Mouse (Mus musculus) right cerebral cortex, adult 18-20 months (tissue): ENCODE measurements around the gene Tle6.

Experiments used
- DNase-seq: peaks from one replicate; pipeline ENCODE4 v3.0.0; 2022; ENCODE audit warnings: mixed read lengths

The Tle6 gene

DNA sequence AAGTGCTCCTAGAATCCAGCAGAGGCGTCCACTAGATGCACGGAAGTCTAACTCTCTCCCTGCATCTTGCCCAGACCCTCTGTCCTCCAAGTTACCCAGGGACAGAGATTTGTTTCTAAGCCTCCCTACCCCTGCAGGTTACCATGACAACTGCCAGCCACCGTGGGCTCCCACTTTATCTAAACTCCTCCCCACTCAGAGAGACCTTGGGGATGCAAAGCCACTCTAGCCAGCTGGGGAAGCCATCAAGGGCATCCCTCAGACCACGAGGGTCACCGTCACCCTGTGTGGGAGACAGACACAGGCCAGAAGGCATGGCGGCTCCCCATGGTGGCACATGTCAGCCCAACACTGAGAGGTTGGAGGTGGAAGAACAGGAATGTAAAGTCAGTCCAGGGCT lies 17.5 kb downstream of the Tle6 start:
- DNase-seq: no peak

DNA sequence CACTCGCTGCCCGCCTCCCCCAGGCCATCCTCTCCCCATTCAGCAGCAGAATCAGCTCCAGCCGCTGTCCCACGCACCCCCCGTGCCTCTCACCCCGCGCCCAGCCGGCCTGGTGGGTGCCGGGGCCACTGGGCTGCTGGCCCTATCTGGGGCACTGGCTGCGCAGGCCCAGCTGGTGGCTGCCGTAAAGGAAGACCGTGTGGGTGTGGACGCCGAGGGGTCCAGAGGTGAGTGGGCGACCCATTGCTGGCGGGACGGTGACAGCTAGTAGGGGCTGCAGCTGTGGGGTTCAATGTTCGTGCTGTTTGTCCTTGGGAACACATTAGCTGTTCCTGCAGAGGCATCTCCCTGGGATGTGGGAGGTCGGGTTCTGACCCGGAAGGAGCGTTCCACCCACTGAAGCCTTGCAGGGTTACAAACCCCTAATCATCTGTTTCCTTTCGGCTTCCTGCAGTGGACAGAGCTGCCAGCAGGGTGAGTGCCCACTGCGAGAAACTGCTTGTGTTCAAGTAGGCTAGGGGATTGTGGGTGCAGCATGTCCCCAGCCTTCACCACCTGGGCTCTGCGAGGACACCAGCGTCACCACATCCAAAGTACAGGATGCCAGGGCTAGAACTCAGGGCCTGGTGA lies 20.3 kb downstream of the Tle6 start:
- DNase-seq: no peak

DNA sequence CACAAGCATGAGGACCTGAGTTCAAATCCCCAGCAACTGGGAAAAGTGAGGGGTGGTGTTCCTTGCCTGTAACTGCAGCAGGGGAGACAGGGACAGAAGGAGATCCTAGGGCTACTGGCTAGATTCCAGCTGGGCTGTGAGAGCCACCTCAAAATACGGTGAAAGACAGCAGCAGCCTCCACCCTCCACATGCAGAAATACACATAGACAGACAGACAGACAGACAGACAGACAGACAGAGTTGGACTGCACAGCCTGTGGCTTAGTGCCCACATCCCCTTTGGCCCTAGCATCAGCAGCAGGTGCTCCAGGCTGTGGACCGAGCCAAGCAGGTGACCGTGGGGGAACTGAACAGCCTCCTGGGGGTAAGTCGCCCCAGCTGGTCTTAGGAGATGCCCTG lies 20.9 kb downstream of the Tle6 start:
- DNase-seq: no peak

DNA sequence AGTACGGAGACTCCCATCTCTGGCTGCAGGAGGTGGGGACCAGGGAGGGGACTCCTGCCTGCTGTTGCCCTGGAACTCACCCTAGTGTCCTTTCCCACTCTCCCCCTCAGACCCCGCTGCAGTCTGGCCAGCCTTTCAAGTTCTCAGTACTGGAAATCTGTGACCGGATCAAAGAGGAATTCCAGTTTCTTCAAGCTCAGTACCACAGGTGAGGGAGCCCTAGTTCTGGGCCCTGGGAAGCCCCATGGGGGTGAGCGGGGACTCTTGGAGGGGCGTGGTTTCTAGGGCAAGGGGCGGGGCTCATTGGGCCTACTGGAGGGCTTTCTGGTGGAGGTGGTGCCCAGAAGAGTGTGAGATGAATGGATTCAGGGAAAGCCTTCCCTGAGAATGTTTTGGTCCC lies 25.2 kb downstream of the Tle6 start:
- no peak for DNase-seq

DNA sequence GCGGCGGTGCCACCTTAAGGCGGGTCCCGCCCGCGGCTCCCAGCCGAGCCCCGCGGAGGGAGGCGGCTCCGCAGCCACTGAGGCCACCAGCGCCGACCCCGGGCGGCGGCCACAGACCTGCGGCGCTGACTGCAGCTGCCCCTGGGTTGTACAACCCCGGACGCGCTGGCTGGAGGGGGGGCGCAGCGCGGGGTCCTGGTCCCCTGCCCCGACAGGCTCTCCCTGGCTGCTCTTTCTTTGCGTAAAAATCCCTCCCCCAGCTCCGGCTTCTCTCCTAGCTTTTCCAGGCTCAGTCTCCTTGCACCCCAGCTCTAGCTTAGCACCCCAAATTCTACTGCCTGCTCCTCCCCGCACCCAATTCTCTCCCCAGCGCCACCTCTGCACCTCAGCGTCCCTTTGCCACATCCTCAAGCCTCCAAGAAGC lies 25.7 kb downstream of the Tle6 start:
- peak; percentile 57 for DNase-seq

DNA sequence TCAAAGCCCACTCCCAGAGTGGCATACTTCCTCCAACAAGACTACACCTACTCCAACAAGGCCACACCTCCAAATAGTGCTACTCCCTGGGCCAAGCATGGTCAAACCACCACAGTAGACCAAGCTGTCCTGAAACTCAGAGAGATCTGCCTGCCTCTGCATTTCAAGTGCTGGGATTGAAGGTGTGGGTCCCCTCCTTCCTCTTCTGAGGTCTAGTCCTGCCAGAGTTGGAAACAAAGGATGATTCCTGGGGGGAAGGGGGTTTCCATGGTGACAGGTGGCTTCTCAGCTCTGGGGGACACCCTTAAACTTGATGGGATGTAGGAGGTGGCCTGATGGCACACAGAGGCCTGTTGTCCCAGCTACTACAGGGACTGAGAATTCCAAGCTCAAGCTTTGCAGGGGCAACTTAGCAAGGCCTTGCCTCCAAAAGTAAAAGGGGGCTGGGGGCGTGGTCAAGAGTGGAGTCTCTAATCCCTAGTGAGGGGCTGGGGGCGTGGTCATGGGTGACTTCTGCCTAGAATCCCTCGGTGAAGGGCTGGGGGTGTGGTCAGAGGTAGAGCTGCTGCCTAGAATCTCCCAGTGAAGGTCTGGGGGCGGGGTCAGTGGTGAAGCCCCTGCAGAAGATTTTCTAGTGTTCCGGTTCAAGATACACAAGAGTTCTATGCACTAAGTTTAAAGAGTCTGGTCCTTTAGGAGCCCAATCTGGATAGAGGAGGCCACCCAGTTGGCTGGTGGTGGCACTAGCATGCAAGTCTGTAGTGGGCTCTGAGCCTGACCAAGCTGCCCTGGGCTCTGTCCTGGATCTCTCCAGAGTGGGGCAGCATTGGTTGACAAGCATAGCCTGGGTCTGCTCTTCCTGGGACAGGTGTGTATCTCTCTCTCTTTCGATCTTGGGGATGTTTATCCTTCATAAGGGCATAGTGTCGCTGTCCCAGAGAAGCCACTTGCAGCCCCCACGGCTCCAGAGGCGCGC lies 26.5 kb downstream of the Tle6 start, which contains the start of gene Tle2:
Tle2 (plus strand) TSS at position 481 of the 976 bp plus-strand sequence.
- no peak for DNase-seq

DNA sequence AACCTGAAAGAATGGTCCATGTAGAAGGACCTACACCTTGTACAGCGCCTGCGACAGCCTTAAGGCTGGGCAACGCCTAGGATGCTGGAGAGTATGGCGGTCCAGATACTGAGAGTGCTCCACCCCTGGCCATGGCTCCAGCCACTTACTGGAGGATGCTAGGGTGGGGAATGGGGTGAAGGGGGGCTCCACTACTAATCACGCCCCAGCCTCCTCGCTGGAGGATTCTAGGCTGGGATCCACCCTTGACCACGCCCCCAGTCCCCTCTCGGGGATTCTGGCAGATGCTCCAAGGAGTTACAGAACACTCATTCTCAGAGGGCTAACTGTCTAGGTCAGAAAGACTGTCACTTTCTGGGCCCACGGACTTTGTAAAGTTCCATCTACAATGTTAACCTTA lies 27.9 kb downstream of the Tle6 start:
- no peak for DNase-seq

DNA sequence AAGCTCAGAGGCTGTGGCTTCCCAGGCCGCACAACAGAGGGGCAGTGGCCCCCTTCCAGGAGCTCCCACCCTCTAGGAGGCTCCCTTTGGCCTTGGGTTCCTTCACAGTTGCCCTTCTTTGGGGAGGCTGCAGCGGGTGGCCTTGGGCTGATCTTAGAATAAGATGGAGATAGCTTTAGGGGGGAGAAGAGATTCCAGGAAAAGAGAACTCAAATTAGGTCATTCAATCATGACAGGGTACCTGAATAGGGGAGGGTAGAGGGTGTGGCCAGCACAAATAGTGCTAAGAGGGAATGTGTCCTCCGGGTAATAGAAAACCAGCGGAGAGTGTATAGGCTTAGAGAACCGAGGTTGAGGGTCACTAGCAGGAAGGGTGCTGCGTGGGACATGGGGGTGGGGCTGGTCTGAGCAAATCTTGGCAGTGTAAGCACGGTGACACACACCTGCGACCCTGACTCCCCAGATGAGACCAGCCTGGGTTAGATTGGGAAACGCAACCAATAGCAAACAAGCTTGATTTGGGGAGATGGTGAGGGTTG lies 28.7 kb downstream of the Tle6 start:
- DNase-seq: no peak

DNA sequence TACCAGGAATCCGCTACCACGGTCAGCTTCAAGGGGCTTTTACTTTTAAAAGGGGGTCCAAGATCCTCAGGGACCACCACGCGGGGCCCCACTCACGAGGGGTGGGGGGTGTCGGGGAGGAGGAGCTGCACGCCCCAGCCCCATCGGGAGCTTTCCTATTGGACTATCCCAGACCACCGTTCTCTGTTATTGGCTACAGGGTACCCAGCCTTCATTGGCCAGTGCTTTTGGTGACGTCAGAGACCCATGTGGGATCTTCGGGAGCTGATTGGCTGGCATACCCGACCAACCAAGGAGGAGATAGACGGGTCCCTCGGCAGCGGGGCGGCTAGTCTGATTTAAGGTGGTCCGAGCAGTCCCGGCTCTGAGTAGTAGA lies 29.4 kb downstream of the Tle6 start:
- DNase-seq: peak; percentile 99

DNA sequence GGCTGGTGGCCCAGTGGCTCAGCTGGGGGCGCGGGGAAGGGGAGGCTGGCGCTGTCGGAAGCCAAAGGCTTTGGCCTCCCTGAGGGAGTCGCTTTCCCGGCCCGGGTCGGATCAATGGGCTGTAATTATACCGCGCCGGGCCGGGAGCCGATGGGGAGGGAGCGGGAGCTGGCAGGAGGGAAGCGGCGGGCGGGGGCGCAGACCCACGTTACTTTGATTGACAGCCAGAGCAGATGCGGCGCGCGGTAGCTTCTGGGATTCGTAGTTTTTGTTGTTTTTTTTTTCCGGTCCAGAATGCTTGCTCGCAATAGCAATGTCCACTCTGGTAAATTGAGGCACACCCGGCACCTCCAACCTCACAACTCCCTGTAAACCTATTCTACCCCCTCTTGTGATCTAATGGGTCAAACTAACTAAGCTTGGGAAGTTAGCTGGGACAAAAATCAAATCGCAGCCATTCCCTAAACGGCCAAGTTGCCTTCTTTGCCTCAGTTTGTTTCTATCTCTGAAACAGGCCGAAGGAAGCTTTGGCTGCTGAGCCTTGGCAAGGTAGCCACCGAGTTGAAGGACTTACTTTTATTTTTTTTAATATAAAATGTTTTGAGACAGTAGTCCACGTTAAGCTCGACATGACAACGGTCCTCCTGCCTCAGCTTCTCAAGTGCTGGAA lies 29.9 kb downstream of the Tle6 start:
- DNase-seq: peak; percentile 96

DNA sequence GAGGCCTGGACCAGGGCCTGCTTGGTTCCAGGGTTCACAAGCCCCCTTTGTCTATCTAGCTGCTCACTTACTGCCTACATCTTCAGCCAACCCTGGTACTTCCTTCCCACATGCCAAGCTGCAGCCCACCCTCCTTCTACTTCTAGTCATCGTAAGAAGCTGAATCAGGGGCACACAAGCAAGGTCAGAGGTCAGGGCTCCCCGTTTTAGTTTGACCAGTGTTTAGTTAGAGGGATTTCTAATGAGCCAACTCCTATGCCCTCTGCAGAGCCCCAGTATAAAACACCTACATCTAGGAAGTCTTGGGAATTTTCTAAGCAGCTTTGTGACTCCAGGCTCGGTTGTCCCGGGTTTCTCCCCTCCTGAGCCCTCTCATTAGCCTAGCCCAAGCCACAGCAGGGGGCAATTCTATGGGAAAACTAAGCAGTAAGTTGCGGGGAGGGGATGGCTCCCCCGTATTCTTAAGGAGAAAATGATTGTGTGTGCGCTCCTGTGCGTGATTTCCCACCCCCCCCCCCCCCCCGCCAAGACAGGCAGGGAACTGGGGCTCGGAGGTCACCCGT lies 30.6 kb downstream of the Tle6 start:
- no peak for DNase-seq

DNA sequence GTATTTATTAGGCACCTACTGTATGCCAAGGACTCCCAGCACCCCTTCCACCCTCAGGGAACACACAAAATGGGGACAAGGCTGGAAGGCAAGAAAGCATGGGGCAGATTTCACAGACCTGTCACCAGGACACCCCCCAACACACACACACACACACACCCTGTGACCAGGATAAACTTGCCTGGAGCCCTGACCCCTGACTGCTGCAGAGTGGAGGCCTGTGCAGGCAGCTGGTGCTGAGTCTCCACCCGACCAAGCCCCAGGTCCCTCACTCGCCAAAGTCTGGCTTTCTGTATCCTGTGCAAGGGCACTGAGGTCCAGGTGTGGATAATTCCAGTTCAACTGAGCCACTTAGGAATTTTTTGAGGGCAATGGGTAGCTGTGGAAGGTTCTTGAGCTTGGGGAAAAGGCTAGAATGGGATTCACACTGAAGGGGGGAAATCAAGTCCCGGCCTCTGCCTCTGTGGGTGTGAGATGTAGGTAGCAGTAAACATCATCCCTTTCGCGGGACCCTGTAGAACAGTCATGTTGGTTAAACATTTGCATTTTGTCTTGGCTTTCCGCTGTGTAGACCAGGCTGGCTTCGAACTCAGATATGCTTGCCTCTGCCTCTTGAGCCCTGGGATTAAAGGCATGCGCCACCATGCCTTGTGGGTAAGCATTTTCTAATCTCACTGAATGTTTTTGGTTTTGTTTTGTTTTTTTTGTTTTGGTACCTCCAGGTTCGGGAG lies 31.2 kb downstream of the Tle6 start:
- no peak for DNase-seq

DNA sequence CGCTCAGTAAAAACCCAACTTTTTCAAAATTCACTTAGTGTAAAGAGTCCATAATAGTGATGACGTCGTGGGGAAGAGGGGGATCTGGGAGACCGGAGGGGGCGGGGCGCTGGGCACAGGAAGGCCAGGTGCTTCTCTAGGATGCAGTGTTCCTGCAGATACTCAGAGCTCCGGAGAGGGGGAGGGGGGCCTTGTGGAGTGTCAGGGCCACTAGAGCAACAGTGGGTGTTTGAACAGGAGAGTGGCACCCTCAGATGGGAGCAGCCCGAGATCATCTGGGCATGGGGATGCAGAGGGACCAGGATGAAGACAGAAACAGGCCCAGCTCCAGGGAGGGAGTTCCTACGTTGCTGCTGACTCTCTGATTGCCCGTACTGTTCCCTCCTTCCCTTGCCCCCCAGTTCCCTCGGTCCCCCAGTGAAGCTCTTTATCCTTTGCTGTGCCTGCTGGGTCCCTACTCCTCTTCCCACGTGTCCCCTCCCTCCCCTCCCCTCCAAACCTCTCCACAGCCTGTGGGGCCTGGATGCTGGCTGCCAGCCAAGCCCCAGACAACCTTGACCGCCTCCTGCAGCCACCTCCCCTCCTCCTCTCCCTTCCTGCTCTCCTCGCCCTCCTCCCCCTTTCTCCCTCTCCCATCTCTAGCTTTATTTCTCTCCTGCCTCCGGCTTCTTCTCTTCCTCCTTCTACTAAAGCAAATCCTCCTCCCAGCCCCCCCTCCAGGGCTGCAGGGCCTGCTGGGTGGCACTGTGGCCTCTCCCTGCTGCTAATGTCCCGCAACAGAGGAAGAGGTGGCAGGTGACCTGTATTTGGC lies 32.3 kb downstream of the Tle6 start:
- no peak for DNase-seq

DNA sequence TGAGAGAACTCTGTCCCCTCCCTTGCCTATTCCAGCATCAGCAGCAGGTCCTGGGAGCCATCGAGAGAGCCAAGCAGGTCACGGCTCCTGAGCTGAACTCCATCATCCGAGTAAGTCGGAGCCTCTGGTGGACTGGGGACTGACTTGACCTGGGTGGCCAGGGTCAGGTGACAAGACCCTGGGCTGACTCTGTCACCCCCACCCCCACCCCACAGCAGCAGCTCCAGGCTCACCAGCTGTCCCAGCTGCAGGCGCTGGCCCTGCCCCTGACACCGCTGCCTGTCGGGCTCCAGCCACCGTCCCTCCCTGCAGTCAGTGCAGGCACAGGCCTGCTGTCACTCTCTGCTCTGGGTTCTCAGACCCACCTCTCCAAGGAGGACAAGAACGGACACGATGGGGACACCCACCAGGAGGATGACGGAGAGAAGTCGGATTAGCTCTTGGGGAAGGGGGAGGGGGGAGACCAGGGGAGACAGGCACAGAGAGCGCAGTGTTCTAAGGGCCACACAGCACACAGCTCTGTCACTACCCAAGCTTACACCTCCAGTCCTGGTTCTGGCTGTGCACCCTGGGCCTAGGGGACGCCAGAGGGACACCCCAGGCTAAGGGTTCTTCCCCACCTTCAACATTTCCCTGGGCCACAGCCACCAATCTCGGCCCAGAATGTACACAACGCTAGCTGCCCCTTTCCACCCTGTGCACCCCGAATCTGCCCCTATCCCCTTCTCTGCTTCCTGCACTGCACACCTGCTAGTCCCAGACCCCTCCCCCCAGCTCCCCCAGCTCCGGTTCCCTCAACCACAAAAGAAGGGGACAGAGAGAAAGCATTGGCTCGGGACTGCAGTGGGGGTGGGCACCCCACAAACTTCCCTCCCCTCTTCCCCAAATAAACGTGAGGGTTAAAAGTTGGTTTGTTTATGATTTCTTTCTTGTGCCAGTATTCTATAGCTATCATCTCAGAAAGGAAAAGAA lies 35.3 kb downstream of the Tle6 start:
- no peak for DNase-seq

DNA sequence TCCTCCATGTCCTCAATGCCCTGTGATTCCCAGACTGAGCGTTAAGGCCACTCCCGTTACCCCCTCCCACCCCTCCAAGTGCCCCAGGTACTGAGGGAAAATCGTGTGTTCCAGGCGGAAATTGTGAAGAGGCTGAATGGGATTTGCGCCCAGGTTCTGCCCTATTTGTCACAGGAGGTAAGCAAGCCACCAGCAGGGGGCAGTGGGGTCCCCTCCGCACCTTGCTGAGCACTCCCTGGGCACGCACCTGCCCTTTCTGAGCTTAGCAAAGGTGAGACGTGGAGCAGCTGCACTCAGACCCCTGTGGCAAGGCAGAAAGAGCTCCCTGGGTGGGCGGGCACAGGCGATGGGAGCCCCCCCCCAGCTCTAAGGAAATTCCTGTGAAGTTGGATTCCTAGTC lies 36.1 kb downstream of the Tle6 start:
- DNase-seq: peak; percentile 64

DNA sequence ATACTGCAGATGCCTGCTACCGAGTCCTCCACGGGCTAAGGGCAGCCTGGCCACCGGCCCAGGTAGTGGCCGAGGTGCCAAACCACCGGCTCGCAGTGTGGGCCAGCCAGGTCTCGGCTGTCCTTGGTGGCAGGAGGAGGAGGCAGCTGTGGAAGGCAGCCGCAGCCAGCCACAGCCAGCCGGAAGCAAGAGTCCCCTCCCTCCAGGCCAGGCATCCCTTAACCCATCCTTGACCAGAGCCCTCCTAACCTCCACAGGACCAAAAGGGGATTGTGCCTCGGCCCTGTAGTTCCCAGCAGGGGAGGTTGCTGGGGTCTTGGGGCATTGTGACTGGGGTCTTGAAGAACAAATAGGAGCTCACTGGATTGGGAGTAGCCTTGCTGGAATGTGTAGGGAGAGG lies 36.7 kb downstream of the Tle6 start:
- no peak for DNase-seq

DNA sequence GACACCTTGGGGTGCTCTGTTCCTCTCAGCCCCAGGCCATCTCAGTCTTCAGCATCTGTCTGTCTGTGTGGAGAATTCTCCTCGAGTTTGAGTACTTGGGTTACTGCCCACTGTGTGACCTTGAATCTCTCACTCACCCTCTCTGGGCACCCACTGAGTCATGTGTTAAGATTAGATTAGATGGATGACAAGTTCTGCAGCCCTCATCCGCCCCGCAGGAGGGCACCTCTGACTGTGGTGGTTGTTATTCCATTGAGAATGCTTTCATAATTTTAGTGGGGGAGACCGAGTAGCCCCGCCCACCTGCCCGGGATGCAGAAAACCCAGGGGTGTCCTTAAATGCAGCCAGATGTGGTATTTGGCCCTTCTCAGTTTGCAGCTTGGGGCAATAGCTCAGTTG lies 37.4 kb downstream of the Tle6 start:
- no peak for DNase-seq

DNA sequence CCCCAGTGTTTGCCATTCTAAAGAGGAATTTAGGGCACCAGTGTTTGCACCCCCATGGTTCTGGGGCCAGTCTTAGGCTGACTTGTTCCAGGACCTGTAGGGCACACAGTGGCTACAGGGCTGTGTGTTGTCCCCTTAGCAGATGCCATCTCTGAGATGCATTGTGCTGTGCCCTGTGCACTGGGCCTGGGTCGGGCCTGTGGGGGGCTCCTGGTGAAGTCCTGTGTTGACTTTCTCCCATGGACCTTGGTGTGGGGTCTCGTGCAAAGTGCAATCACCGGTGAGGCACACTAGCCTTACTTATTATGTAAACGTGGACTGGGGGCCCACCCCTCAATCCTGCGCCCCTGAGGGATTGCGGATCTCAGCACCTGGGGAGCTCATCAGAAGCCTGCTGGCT lies 38.5 kb downstream of the Tle6 start:
- no peak for DNase-seq

DNA sequence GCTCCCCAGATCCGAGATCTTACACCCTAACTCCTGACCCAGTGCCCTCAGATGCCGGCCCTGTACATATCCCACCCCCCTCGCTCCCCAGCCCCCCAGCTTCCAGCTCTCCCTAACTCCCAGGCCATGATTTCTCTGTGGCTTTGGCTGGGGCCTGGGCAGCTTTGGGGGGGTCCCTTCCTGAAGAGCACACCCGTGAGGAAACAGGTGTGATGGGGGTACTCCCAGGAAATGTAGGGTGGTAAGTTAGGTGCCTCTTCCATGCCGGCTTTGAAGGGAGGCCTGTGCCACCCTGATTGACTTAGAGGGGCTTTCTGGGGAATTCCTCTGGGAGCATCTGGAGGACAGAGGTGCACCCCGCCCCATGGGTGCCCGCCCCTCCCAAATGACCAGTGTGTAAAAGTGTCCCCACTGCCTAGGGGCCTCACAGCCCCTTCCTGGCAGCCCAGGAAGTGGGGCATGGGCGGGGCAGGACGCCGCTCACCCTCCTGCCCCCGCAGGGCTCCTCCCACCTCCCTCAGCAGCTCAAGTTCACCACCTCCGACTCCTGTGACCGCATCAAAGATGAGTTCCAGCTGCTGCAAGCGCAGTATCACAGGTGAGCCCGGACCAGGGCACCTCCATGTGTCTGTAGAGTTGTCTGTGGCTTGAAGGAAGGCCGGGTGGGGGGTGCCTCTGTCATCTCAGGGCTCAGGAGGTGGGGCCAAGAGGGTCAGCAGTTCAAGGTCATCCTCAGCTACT lies 40.0 kb downstream of the Tle6 start:
- DNase-seq: no peak
